Mouse (Mus musculus) MEL (cell line): ENCODE results near the gene Cavin3.
"Not testable (repeated sequence)": the region's sequence is repeated elsewhere in the genome, so short reads cannot be mapped to it uniquely, and the experiment has no call there.

Source experiments
- CHD1 ChIP-seq: IDR thresholded peaks from 2 replicates; pipeline ENCODE4 v1.6.1; 2012; ENCODE audit warnings: low read depth, mild to moderate bottlenecking, inconsistent platforms, low read length, improper control_type of control experiment
- CTCF ChIP-seq, 3 experiments: IDR thresholded peaks in 2 of 3; conservative IDR thresholded peaks in 1 of 3; 2 replicates each; pipeline ENCODE4 v1.5.1; 2011 to 2012; ENCODE audit warnings: low read length in 3 of 3, low read depth in 2 of 3, mild to moderate bottlenecking in 2 of 3, improper control_type of control experiment in 1 of 3, inconsistent platforms in 1 of 3, mixed read lengths in 1 of 3, moderate library complexity in 1 of 3; ENCODE audit not compliant: control insufficient read depth in 1 of 3, insufficient read depth in 1 of 3, poor library complexity in 1 of 3, severe bottlenecking in 1 of 3
- EP300 ChIP-seq, 2 experiments: IDR thresholded peaks; 2 replicates each; pipeline ENCODE4 v1.6.1; 2011; ENCODE audit warnings: improper control_type of control experiment in 2 of 2, low read length in 2 of 2, low read depth in 1 of 2, mild to moderate bottlenecking in 1 of 2
- ETS1 ChIP-seq: IDR thresholded peaks from 2 replicates; pipeline ENCODE4 v1.6.1; 2012; ENCODE audit warnings: low read depth, mild to moderate bottlenecking, inconsistent platforms, low read length, improper control_type of control experiment, moderate library complexity
- GATA1 ChIP-seq: IDR thresholded peaks from 2 replicates; pipeline ENCODE4 v1.6.1; 2011; ENCODE audit warnings: low read depth, low read length, improper control_type of control experiment
- KAT2A ChIP-seq: conservative IDR thresholded peaks from 2 replicates; pipeline ENCODE4 v1.6.1; 2012; ENCODE audit warnings: low read depth, low read length, improper control_type of control experiment, inconsistent platforms
- MAFK ChIP-seq: IDR thresholded peaks from 2 replicates; pipeline ENCODE4 v1.6.1; 2011; ENCODE audit warnings: low read depth, mild to moderate bottlenecking, low read length, improper control_type of control experiment, borderline replicate concordance
- NRF1 ChIP-seq: IDR thresholded peaks from 2 replicates; pipeline ENCODE4 v1.6.1; 2014; ENCODE audit warnings: low read depth, mild to moderate bottlenecking, inconsistent platforms, low read length, improper control_type of control experiment, moderate library complexity; ENCODE audit not compliant: poor library complexity, insufficient read depth, severe bottlenecking
- POLR2AphosphoS2 ChIP-seq: IDR thresholded peaks from 2 replicates; pipeline ENCODE4 v1.6.1; 2011; ENCODE audit warnings: low read length, improper control_type of control experiment
- TAL1 ChIP-seq: IDR thresholded peaks from 2 replicates; pipeline ENCODE4 v1.6.1; 2012; ENCODE audit warnings: mild to moderate bottlenecking, inconsistent platforms, low read length, moderate library complexity, mixed read lengths
- TBP ChIP-seq: IDR thresholded peaks from 2 replicates; pipeline ENCODE4 v1.8.0; 2011; ENCODE audit warnings: low read depth, low read length, improper control_type of control experiment
- USF1 ChIP-seq: IDR thresholded peaks from 2 replicates; pipeline ENCODE4 v1.6.1; 2014; ENCODE audit warnings: low read depth, mild to moderate bottlenecking, inconsistent platforms, low read length, improper control_type of control experiment, moderate library complexity

- TF ChIP-seq CTCF (IDR thresholded peaks at IDR 0.05 in 2 of 3, conservative IDR thresholded peaks at IDR 0.05 in 1 of 3; ENCODE audit: control insufficient read depth in 1 of 3, insufficient read depth in 1 of 3, low read depth in 2 of 3, low read length in 3 of 3, poor library complexity in 1 of 3, severe bottlenecking in 1 of 3); TAL1; NRF1; CHD1; GATA1; EP300 (IDR thresholded peaks at IDR 0.05; ENCODE audit: low read depth in 1 of 2, low read length in 2 of 2); MAFK; TBP; POLR2AphosphoS2; ETS1; KAT2A; USF1: not testable (repeated sequence)
These were observed 16.6 kb downstream of the Cavin3 start for GRCm38 (mm10) chr7:105465505-105465904.
